Mouse (Mus musculus) thymus, postnatal 36 days (tissue): ENCODE results near the gene Pnkd.

ENCODE experiments used
- DNase-seq, 2 experiments: peaks; one replicate each; pipeline ENCODE4 v3.0.0; 2022; ENCODE audit warnings: mixed read lengths in 2 of 2

Gene Pnkd

DNA sequence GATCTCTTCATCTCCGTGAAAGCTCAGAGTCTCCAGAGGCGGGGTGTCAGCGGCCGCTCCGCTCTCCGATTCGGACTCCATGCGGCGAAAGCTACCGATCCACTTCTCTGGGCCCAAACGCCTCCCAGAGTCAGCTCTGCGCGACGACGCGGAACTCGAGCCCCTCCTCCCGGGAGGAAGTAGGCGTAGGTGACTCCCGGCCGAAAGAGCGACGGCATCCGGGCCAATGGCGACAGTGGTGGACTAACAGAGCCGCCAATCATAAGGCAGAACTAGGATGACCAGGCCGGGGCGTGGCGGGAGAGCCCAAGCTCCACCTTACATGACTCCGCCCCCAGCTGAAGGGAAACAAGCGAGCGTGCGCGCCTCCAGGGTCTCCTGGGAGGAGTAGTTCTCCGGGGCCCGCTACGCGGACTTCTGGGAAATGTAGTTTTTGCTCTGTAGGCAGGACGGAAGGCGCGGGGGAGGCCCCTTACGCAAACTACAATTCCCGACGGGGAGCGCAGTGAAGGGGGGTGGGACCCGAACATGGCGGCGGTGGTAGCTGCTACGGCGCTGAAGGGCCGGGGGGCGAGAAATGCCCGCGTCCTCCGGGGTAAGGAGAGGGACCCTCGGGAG lies at the start of gene Pnkd, which contains the start of gene Aamp:
TSS of gene Pnkd (plus strand) at position 388 of the 618 bp plus-strand sequence.
TSS of gene Aamp (minus strand) at position 196 of the 618 bp plus-strand sequence.
- DNase-seq = peak; percentile 99 to 100

DNA sequence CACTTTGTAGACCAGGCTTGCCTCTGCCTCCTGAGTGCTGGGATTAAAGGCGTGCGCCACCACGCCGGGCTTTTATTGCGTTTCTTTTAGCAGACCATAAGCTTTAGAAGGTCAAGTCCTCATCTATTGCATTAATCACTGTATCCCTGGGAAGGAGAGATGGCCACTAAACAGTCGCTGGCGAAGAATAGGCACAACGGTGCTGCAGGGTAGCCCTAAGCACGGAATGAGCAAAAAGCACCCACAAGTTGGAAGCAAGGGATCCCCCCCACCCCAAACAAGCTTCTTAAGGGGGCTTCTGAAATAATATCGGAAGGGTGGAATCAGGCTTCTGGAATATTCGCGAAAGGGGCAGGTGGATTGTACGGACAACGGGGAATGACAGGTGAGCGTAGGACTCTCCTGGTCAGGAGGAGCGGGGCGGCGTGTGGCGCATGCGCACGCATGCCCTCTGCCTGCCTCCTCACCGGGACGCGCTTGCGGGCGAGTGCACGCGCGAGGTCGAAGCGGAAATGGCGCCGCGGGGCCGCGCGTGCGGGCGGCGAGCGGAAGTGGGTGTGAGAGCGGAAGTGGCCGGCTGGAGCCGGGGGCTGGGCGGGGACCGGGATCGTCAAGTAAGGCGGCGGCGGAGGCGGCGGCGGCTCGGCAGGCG lies 48.7 kb upstream of the Pnkd start, which contains the start of gene Arpc2:
TSS of gene Arpc2 (plus strand) at position 147 of the 652 bp plus-strand sequence.
- DNase-seq = peak; percentile 98

DNA sequence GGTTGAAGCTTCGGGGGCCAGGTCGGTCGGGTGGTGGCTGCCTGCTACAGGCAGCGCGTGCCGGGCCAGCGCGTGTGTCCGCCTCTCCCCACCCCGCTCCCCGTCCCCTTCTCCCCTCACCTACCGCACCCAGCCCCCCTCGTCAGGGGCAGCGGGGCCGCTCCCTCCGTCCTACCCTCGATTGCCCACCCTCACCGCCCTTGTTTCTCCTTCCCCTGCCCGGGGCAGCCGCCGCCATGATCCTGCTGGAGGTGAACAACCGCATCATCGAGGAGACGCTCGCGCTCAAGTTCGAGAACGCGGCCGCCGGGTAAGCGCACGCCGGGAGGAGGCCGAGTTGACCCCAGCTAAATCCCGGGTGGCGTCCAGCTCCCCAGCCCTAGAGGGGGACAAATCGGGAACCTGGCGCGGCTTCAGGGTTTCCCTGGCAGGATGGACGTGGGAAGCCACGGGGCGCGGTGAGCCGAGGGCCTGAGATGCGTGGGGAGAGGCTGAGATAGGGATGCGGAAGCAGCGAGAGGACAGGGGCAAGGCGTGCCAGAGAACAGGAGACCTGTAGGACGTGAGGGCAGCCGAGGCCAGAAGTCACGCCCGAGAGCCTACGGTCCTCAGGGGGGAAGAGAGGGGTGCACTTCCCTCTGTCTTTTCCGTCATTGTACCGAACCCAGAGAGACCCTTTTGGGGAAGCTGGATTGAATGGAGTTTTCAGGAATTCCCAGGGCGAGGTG lies 48.0 kb upstream of the Pnkd start:
- peak in 1 of 2 experiments; percentile 50 for DNase-seq

DNA sequence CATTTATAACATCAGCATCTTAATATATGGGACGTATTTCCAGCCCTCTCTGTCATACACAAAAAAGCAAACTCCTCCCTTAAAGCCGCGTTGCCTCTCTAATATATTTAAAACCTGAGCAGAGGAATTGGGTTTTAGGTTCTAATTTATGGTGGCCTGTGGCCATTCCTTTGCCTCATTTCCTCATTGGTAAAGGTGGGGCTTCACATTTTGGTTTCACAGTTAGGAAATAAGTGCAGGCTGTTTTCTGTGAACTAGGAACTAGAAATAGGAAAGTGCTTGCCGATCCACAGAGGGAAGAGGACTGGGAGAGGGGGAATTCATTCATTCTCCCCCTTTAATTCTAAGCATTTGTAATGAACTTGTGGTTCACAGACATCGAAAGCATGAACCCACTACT lies 47.1 kb upstream of the Pnkd start:
- no peak for DNase-seq

DNA sequence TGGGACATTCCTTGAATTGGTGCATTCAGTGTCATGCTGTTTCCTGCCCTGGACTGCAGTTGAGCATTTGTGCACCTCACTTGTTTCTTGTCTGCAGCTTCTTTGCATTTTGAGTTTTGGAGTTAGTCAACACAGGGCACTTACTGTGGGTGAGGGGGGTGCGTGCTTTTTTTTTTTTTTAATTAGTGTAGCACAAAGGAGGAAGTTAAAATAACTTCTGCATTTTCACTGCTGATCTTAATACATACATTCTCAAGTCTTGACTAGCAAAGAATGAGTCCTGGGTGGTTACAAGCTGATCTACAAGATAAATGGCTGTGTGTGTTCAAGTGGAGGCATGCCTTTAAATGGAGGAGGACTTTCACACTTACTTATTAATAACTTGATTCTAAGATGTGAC lies 46.6 kb upstream of the Pnkd start:
- no peak for DNase-seq

DNA sequence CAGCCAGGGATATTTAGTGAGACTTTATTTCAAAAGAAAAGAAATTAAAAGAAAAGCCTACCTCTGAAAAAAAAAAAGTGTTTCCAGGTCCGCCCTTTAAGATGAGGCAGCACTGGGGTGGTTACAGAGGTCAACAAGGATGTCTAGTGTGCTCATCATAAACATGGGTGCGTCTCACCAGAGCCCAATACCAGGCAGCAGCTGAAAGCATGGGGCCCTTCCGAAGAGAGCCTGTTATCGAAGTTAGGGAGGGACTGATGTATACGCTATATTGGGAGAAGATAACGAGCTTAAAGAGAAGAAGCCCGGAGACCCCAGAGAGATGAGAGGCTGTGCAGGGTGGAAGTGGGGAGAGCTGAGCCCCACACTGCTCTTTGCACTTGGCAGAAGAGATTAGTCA lies 45.6 kb upstream of the Pnkd start:
- DNase-seq = no peak

DNA sequence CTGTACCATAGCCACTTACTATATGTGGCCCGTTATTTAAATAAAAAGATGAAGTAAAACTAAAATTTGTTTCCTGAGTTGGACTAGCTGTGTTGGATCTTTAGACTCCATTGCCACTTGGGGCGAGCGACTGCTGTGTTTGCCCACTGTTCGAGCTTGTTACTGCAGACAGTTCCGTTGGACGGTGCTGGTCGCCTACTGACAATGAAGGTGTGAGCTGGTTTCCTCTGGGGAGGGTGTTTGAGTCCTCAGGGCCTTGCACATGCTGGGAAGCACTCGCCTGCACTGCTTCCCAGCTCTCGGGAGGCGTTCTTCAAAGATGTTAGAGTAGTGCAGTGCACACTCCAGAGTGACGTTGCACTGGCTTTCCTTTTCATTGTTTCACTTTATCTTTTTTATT lies 45.1 kb upstream of the Pnkd start:
- DNase-seq = peak; percentile 13 to 21

DNA sequence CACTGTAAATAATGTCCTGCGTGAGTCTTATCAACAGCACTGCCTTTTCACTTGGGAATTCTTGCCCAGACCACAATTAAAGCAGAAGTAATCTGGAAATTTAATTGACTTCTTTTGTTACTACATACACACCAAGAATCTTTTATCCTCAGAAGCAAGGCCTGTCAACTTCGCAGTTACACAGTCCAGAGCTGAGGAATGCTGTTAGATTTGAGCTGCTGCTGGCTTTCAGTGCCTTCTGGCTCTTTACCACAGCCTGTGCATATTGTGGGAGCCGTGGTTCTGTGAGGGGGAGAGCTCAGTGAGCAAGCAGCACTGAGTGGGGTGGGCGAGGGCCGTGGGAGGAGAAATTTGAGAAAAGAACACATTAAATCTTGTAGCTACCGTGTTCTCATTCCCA lies 44.4 kb upstream of the Pnkd start:
- DNase-seq = no peak

DNA sequence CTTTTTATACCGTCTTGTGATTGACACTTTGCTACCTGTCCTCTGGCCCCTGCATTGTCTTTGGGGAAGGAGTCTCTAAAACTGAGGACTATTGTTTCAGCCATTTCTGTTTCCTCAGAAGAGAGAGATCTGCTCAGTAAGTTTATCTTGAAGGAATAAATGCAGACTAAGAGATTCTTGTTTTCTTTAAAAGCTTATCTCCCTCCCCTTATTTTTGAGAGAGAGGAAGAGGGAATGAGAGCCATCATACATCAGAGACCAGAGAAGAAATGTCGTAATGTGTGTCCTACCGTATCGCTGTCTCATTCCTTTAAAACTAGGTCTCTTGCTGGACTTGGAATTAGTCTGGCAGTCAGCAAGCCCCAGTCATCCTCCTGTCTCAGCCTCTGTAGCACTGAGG lies 43.9 kb upstream of the Pnkd start:
- no peak for DNase-seq

DNA sequence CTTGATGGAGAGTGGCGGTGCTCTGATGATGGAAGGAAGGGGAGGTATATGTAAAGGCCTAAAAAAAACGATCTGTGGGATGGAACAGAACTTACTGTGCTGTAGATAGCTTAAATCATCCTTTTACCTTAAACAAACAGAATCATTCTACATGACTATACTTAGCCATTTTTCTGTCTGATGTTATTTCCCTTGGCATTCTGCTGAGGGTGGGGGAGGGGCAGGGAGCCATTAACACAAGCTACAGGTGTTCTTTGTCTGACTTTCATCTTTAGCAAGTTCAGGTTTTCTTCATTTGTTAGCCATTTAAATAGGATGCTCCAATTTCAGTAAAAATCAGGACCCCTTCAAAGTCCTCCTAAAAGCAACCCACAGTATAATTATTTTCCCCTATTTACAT lies 39.2 kb upstream of the Pnkd start:
- DNase-seq = no peak

DNA sequence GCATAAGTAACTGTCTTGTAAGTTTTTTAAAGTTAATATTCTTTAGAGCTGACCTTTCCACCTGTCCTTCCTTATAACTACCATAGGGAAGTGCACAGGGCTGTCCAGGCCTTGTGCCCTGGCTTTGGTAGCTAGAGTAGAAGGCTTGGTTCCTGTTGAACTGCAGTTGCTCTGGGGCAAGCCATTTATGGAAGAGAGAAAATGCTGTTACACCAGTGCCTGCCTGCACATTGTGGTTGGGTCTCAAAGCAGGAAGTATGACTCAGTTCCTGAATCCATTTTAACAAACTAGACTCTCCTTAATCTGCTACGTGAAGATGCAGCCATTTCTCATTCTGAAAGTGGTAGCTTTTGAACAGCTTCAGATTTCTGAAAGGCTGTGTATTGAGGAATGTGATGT lies 35.9 kb upstream of the Pnkd start:
- peak; percentile 33 to 52 for DNase-seq

DNA sequence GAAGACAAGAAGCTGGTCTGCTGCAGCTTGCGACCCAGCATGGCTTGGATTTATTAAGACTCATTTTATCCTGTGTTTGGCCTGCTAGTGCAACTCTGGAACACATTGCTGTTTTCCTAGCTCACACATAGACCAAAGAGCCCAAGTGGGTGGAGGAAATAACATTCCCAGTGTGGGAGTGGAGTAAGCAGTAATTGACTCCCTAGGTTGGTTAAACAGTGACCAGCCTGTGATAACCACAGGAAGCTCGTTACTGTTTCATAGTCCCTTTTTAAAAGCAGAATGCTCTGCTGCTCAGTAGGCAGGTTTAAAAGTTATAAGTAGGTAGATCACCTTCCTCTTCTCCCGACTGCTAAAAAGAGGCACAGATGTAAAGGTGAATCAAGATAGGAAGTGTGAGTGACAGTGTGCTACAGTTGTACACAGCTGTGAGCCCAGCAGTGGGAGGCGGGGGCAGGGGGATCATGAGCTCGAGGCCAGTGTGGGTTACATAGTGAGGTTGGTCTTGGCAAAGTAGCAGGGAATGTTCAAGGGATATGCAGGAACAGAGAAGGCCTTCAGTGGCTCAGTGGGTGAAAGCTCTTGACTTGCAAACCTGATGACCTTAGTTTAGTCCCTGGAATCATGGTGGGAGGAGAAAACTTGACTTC lies 35.3 kb upstream of the Pnkd start:
- peak; percentile 17 to 39 for DNase-seq

DNA sequence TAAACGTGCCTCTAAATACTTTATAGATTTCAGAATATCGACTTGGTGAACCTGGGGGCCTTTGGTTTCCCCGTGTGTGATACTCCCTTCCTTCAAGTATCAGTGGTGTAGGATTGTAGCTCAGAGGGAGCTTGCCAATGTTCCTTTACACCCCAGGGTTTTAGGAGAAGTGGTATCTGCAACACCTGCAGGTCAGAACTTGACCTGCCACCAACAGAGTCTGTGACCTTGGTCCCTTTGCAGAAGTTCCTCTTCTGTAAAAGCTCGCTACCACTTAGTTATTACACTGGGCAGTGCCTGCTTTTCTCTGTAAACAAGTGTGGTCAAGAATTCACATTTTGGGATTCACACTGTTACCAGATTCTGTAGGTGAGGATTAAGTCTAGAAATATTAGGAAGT lies 34.6 kb upstream of the Pnkd start:
- DNase-seq = no peak

DNA sequence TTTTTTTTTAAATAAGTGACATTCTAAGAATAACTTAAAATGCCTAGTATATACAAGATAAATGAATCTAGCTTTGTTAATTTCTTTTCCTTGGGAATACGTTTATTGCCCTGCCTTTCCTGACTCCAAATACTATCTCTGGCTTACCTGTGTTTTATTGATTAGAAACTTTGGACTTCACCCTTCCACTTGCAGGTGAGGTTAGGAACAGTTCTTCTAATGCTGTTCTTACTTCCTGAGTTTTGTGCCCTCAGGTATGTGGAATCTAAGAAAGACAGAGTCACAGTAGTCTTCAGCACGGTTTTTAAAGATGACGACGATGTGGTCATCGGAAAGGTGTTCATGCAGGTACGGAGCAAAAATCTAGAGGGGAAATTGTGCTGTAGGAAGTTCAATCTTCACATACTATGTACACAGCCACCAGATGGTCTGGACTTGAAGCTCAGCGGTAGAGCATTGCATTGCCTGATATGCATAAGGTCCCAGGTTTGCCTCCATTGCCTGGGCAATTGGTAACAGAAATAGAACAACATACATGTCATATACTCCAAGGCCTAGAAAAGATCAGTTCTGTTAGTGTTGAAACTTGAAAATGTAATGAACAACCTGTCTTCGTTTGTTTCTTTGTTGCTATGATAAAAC lies 28.9 kb upstream of the Pnkd start:
- no peak for DNase-seq

DNA sequence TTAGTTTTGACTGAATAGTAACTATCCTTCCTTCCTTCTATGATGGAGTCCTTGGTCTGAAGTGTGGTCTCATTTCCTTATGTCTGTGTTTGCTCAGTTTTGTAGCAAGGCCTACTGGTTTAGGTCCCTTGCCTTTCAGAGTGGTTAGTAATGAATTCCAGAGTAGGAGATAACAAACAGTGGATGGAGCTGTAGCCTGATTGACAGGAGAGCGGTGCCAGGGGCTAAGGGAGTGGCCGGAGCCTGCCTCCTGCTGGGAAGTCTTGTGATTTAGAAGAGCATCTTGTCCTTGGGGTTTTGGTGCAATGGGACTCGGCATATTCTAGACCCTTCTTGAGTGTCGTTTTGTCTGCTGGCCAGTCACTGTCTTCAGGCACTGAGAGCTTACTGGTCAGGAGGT lies 27.9 kb upstream of the Pnkd start:
- no peak for DNase-seq

DNA sequence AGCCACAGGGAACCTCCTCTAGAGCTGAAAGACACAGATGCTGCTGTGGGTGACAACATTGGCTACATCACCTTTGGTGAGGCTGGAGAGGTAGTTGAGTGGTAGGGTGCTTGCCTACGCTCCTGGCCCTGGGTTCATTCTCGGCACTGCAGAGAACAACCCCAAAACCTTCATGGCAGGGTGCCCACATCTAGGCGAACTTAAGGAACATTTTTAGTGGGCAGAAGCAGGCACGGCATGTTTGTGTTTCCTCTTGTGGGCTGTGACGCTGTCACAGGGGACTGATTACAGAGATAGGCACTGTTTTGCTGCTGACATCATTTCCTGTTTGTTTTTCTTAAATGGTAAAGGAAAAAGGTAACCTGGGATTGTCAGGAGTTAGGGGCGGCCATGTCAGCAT lies 22.2 kb upstream of the Pnkd start:
- DNase-seq = no peak

DNA sequence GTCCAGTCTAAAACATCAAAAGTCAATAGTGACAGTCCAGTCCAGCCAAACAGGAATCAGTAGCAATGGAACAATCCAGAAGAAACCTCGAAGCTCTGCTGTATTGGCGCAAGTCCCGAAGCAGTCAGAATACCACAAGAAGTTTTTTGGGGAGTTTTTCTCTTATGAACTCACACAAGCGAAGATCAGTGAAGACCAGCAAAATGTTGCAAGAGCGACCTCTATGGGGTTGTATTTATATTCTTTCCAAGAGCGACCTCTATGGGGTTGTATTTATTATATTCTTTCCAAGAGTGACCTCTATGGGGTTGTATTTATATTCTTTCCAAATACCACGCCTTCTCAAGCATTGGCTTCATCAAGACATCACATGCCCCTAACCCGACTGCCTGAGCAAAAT lies 16.0 kb upstream of the Pnkd start:
- DNase-seq = no peak

DNA sequence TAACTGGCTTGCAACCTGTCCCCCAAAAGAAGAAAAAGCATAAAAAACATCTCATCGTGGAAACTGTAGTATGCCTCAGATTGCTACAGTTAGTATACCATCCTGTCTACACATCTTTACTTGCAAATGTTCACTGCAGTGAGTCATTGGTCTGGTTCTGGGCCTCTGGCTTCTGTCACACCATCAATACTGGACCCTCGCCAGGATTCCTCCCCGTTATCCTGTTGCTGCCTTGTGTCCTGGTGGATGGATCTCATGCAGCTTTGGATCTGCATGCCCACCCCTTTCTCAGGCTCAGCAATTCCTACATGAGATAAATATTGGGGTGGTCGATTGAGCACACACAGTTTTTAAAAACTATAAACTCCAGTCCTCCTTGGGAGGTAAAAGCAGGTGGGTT lies 13.1 kb upstream of the Pnkd start:
- DNase-seq = no peak

DNA sequence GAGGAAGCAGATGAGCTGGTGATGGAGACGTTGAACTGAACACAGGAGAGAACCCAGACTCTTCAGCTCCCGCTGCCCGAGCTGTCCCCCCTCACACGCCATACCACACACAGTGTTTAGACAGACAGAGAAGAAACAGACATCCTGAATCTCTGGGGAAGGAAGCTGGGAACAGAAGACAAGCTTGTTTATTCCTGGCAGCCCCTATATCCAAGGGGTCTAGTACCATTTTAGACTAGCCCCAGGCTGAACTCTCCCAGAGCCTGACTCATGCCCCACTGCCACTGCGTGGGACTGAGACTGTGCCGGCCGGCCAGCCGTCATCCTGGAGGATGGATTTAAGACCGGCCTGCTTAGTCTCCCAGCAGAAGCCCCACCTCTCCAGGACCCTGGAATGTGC lies 9.7 kb upstream of the Pnkd start:
- DNase-seq = no peak

DNA sequence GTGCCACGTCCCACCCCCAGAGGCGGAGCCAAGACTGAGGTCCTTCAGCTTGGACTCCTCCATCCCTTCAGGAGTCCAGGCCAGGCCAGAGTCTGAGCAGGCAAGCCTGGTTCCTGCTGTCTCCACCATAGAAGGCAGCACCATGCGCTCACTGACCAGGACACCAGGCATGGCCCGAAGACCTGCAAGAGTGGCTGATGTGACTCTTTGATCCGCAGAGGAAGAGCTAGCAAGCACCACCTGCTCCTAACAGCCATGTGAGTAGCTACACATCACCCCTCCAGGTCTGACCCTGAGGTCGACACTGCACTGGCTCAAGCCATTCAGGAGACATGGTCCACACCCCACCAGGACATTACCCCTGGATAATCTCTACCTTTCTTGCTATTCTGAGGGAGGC lies 7.7 kb upstream of the Pnkd start:
- DNase-seq = no peak

DNA sequence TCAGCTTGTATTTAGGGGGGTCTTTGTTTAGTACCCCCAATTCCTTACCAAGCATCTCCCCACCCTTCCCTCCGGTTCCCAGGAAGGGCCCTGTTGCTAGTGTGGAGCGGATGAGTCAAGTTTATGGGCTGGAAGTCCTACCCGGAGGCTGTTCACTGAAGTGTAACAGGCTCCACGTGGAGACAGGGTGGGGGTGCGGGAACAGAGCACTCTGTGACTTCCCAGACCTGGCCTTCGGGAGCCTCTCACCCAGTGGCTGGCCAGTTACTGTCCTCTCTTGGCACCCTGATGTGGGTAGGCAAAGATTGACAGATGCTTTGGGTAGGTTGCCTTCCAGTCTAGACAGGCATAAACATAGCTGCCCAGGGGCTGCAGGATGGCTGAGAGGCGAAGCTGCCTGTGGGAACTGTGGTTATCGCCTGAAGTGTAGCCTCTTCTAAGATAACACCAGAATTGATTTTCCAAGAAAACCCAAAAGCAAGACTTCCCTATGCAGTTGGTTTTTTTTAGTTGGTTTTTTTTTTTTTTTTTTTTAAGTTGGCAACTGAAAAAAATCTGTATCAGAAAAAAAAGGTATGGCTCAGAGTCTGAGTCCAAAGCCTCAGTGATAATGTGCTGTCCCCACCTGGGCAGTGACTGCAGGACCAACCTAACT lies 6.7 kb upstream of the Pnkd start:
- no peak for DNase-seq

DNA sequence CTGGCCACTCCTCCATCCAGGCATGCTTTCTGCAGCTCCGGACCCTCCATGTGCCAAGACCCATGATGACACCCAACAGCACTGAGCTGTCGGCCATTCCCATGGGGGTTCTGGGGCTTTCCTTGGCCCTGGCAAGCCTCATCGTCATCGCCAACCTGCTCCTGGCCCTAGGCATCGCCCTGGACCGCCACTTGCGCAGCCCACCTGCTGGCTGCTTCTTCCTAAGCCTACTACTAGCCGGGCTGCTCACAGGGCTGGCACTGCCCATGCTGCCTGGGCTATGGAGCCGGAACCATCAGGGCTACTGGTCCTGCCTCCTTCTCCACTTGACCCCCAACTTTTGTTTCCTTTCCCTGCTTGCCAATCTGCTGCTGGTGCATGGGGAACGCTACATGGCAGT lies 6.2 kb upstream of the Pnkd start, which contains the start of gene Gpbar1:
TSS of gene Gpbar1 (plus strand) at position 13 of the 400 bp plus-strand sequence.
- no peak for DNase-seq
